Mouse (Mus musculus): ENCODE results near the gene Larp7. TPM values are rescaled to one million over a fixed set of nuclear protein-coding genes. Genes with fewer than 3 reads are reported as not detected.

Gene Larp7
- polyA plus RNA-seq, 1 experiment = 116 TPM

- no peaks in the 10 kb centered on the region for H3K9me3 ChIP-seq (replicated peaks; ENCODE audit: control insufficient read depth, insufficient read depth, low read length, poor library complexity, severe bottlenecking)
- H3K27me3 ChIP-seq (ENCODE audit: control insufficient read depth, insufficient read depth, low read length, poor library complexity, severe bottlenecking) = no peaks in the 10 kb centered on the region
- peaks cover 3% of the 10 kb centered on the region for H3K4me1 ChIP-seq (ENCODE audit: control insufficient read depth, insufficient read depth, low read length)
- no peak overlapping the region for H3K4me3 ChIP-seq (ENCODE audit: low read depth, low read length)
- H3K9ac ChIP-seq (ENCODE audit: low read depth, poor library complexity, severe bottlenecking) = no peak overlapping the region
- no peaks in the 10 kb centered on the region for H3K36me3 ChIP-seq (ENCODE audit: control insufficient read depth, insufficient read depth, low read length, poor library complexity, severe bottlenecking)
- TF ChIP-seq POLR2A (IDR thresholded peaks at IDR 0.05; ENCODE audit: insufficient read depth, low read length) (no peak), EP300 (IDR thresholded peaks at IDR 0.05; ENCODE audit: insufficient read depth, low read depth, low read length) (no peak), CTCF (IDR thresholded peaks at IDR 0.05; ENCODE audit: low read depth, low read length) (no peak)
- no peak overlapping the region for H3K27ac ChIP-seq (ENCODE audit: insufficient read depth, low read length)
Observed at GRCm38 (mm10) chr3:127521156-127521555, 32.0 kb downstream of the Larp7 start.

GRCm38 (mm10) chr3:127520300-127520699, 32.8 kb downstream of the Larp7 start:
- no peak overlapping the region for H3K27ac ChIP-seq (ENCODE audit: insufficient read depth, low read length)
- no peak for TF ChIP-seq CTCF (IDR thresholded peaks at IDR 0.05; ENCODE audit: low read depth, low read length)
- TF ChIP-seq POLR2A (IDR thresholded peaks at IDR 0.05; ENCODE audit: insufficient read depth, low read length) = no peak
- TF ChIP-seq EP300 (IDR thresholded peaks at IDR 0.05; ENCODE audit: insufficient read depth, low read depth, low read length) = no peak
- no peaks in the 10 kb centered on the region for H3K27me3 ChIP-seq (ENCODE audit: control insufficient read depth, insufficient read depth, low read length, poor library complexity, severe bottlenecking)
- no peak overlapping the region for H3K9ac ChIP-seq (ENCODE audit: low read depth, poor library complexity, severe bottlenecking)
- H3K9me3 ChIP-seq (replicated peaks; ENCODE audit: control insufficient read depth, insufficient read depth, low read length, poor library complexity, severe bottlenecking) = no peaks in the 10 kb centered on the region
- peaks cover 3% of the 10 kb centered on the region for H3K4me1 ChIP-seq (ENCODE audit: control insufficient read depth, insufficient read depth, low read length)
- H3K4me3 ChIP-seq (ENCODE audit: low read depth, low read length) = no peak overlapping the region
- H3K36me3 ChIP-seq (ENCODE audit: control insufficient read depth, insufficient read depth, low read length, poor library complexity, severe bottlenecking) = no peaks in the 10 kb centered on the region

GRCm38 (mm10) chr3:127515251-127515650, 37.9 kb downstream of the Larp7 start:
- TF ChIP-seq POLR2A (IDR thresholded peaks at IDR 0.05; ENCODE audit: insufficient read depth, low read length) = no peak
- TF ChIP-seq EP300 (IDR thresholded peaks at IDR 0.05; ENCODE audit: insufficient read depth, low read depth, low read length) = no peak
- no peak for TF ChIP-seq CTCF (IDR thresholded peaks at IDR 0.05; ENCODE audit: low read depth, low read length)
- H3K36me3 ChIP-seq (ENCODE audit: control insufficient read depth, insufficient read depth, low read length, poor library complexity, severe bottlenecking) = no peaks in the 10 kb centered on the region
- no peaks in the 10 kb centered on the region for H3K4me1 ChIP-seq (ENCODE audit: control insufficient read depth, insufficient read depth, low read length)
- H3K27ac ChIP-seq (ENCODE audit: insufficient read depth, low read length) = no peak overlapping the region
- no peak overlapping the region for H3K4me3 ChIP-seq (ENCODE audit: low read depth, low read length)
- no peaks in the 10 kb centered on the region for H3K9me3 ChIP-seq (replicated peaks; ENCODE audit: control insufficient read depth, insufficient read depth, low read length, poor library complexity, severe bottlenecking)
- H3K9ac ChIP-seq (ENCODE audit: low read depth, poor library complexity, severe bottlenecking) = no peak overlapping the region
- H3K27me3 ChIP-seq (ENCODE audit: control insufficient read depth, insufficient read depth, low read length, poor library complexity, severe bottlenecking) = no peaks in the 10 kb centered on the region

- H3K9ac ChIP-seq (ENCODE audit: low read depth, poor library complexity, severe bottlenecking) = no peak overlapping the region
- no peak overlapping the region for H3K27ac ChIP-seq (ENCODE audit: insufficient read depth, low read length)
- TF ChIP-seq POLR2A (IDR thresholded peaks at IDR 0.05; ENCODE audit: insufficient read depth, low read length) (no peak), CTCF (IDR thresholded peaks at IDR 0.05; ENCODE audit: low read depth, low read length) (no peak), EP300 (IDR thresholded peaks at IDR 0.05; ENCODE audit: insufficient read depth, low read depth, low read length) (no peak)
- H3K36me3 ChIP-seq (ENCODE audit: control insufficient read depth, insufficient read depth, low read length, poor library complexity, severe bottlenecking) = no peaks in the 10 kb centered on the region
- no peak overlapping the region for H3K4me3 ChIP-seq (ENCODE audit: low read depth, low read length)
- H3K27me3 ChIP-seq (ENCODE audit: control insufficient read depth, insufficient read depth, low read length, poor library complexity, severe bottlenecking) = no peaks in the 10 kb centered on the region
- H3K9me3 ChIP-seq (replicated peaks; ENCODE audit: control insufficient read depth, insufficient read depth, low read length, poor library complexity, severe bottlenecking) = no peaks in the 10 kb centered on the region
- no peaks in the 10 kb centered on the region for H3K4me1 ChIP-seq (ENCODE audit: control insufficient read depth, insufficient read depth, low read length)
Observed at GRCm38 (mm10) chr3:127513699-127514098, 39.5 kb downstream of the Larp7 start.

- no peak overlapping the region for H3K4me3 ChIP-seq (ENCODE audit: low read depth, low read length)
- no peak overlapping the region for H3K27ac ChIP-seq (ENCODE audit: insufficient read depth, low read length)
- no peak for TF ChIP-seq EP300 (IDR thresholded peaks at IDR 0.05; ENCODE audit: insufficient read depth, low read depth, low read length)
- no peak overlapping the region for H3K9ac ChIP-seq (ENCODE audit: low read depth, poor library complexity, severe bottlenecking)
- H3K4me1 ChIP-seq (ENCODE audit: control insufficient read depth, insufficient read depth, low read length) = no peaks in the 10 kb centered on the region
- no peaks in the 10 kb centered on the region for H3K9me3 ChIP-seq (replicated peaks; ENCODE audit: control insufficient read depth, insufficient read depth, low read length, poor library complexity, severe bottlenecking)
- H3K27me3 ChIP-seq (ENCODE audit: control insufficient read depth, insufficient read depth, low read length, poor library complexity, severe bottlenecking) = no peaks in the 10 kb centered on the region
- H3K36me3 ChIP-seq (ENCODE audit: control insufficient read depth, insufficient read depth, low read length, poor library complexity, severe bottlenecking) = no peaks in the 10 kb centered on the region
Observed at GRCm38 (mm10) chr3:127512794-127513335, 40.3 kb downstream of the Larp7 start.

GRCm38 (mm10) chr3:127511786-127512746, 41.1 kb downstream of the Larp7 start:
- Histone ChIP-seq H3K36me3 (ENCODE audit: control insufficient read depth, insufficient read depth, low read length, poor library complexity, severe bottlenecking) (no peaks in the 10 kb centered on the region), H3K9ac (ENCODE audit: low read depth, poor library complexity, severe bottlenecking) (no peak overlapping the region), H3K27ac (ENCODE audit: insufficient read depth, low read length) (no peak overlapping the region), H3K9me3 (replicated peaks; ENCODE audit: control insufficient read depth, insufficient read depth, low read length, poor library complexity, severe bottlenecking) (no peaks in the 10 kb centered on the region), H3K27me3 (ENCODE audit: control insufficient read depth, insufficient read depth, low read length, poor library complexity, severe bottlenecking) (no peaks in the 10 kb centered on the region), H3K4me1 (ENCODE audit: control insufficient read depth, insufficient read depth, low read length) (no peaks in the 10 kb centered on the region), H3K4me3 (ENCODE audit: low read depth, low read length) (no peak overlapping the region)
- TF ChIP-seq EP300 (IDR thresholded peaks at IDR 0.05; ENCODE audit: insufficient read depth, low read depth, low read length) (no peak), CTCF (IDR thresholded peaks at IDR 0.05; ENCODE audit: low read depth, low read length) (no peak), POLR2A (IDR thresholded peaks at IDR 0.05; ENCODE audit: insufficient read depth, low read length) (no peak)
